Mouse (Mus musculus): ENCODE results near the gene Olfr52. TPM values are rescaled to one million over a fixed set of nuclear protein-coding genes. Genes with fewer than 3 reads are reported as not detected.
"Not testable (repeated sequence)": the region's sequence is repeated elsewhere in the genome, so short reads cannot be mapped to it uniquely, and the experiment has no call there.

The Olfr52 gene
- polyA plus RNA-seq (2015; fragmentation: Nextera tagmentation; extraction: Ambion mirVana) = not detected in 2 replicates

- Histone ChIP-seq H3K4me2 (no peak within 1 kb of the TSS), H3K36me3 (no peaks in the 10 kb centered on the region), H3K9ac (no peak within 1 kb of the TSS), H3K27me3 (no peaks in the 10 kb centered on the region), H3K4me3 (no peak within 1 kb of the TSS), H3K27ac (no peak within 1 kb of the TSS), H3K9me3 (replicated peaks) (no peaks in the 10 kb centered on the region), H3K4me1 (replicated peaks) (no peaks in the 10 kb centered on the region)
- no peak for ATAC-seq (replicated peaks; ENCODE audit: insufficient number of reproducible peaks, insufficient read depth, low FRiP score, low read depth)
Measured at GRCm38 (mm10) chr2:86185583-86185982, at the start of gene Olfr52. TSS of gene Olfr52 (minus strand) at chr2:86185683.

DNA sequence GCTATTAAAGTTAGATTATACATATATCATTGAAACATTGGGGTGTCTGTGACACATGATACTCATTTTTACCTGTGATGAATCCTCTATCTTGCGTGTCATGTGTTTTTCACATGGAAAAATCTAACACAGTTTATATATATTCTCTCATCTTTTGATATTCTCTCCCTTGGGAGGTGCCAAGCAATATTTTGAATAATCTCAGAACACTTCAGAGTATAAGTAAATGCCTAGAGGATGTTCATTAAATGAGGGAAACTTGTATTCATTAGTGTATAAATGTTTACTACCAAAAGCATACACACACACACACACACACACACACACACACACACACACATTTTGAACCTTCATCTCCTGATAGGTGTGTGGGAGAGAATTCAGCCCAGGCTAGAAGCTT, 45.8 kb upstream of the Olfr52 start, which contains the start of gene Olfr1047:
Gene Olfr1047, minus strand, starts transcription at position 101 of the 400 bp plus-strand sequence.
- ATAC-seq (replicated peaks; ENCODE audit: insufficient number of reproducible peaks, insufficient read depth, low FRiP score, low read depth) = no peak

GRCm38 (mm10) chr2:86219214-86219613, 33.7 kb upstream of the Olfr52 start, which contains the start of gene Olfr1046:
TSS of gene Olfr1046 (minus strand) at chr2:86219314.
- no peak within 1 kb of the TSS for H3K27ac ChIP-seq
- H3K4me2 ChIP-seq = no peak within 1 kb of the TSS
- no peak within 1 kb of the TSS for H3K9ac ChIP-seq
- H3K4me3 ChIP-seq = no peak within 1 kb of the TSS
- no peaks in the 10 kb centered on the region for H3K4me1 ChIP-seq (replicated peaks)
- H3K27me3 ChIP-seq = no peaks in the 10 kb centered on the region
- H3K36me3 ChIP-seq = no peaks in the 10 kb centered on the region
- ATAC-seq (replicated peaks; ENCODE audit: insufficient number of reproducible peaks, insufficient read depth, low FRiP score, low read depth) = no peak
- WGBS = 57% methylated on average over 2 of the region's 2 CpGs
- no peaks in the 10 kb centered on the region for H3K9me3 ChIP-seq (replicated peaks)

More for the DNA sequence above, 45.8 kb upstream of the Olfr52 start, which contains the start of gene Olfr1047:
- no peak within 1 kb of the TSS for H3K27ac ChIP-seq
- H3K4me2 ChIP-seq = no peak within 1 kb of the TSS
- 89% methylated on average over 1 of the region's 1 CpGs for WGBS
- H3K4me1 ChIP-seq (replicated peaks) = no peaks in the 10 kb centered on the region
- H3K36me3 ChIP-seq = no peaks in the 10 kb centered on the region
- no peak within 1 kb of the TSS for H3K4me3 ChIP-seq
- no peak within 1 kb of the TSS for H3K9ac ChIP-seq
- no peaks in the 10 kb centered on the region for H3K27me3 ChIP-seq
- H3K9me3 ChIP-seq (replicated peaks) = no peaks in the 10 kb centered on the region

GRCm38 (mm10) chr2:86202909-86203308, 17.4 kb upstream of the Olfr52 start, which contains the start of gene Olfr1045:
TSS of gene Olfr1045 (minus strand) at chr2:86203009.
- H3K4me1 ChIP-seq (replicated peaks) = no peaks in the 10 kb centered on the region
- H3K27ac ChIP-seq = no peak within 1 kb of the TSS
- no peak within 1 kb of the TSS for H3K4me2 ChIP-seq
- H3K9ac ChIP-seq = no peak within 1 kb of the TSS
- no peaks in the 10 kb centered on the region for H3K9me3 ChIP-seq (replicated peaks)
- H3K36me3 ChIP-seq = no peaks in the 10 kb centered on the region
- no peaks in the 10 kb centered on the region for H3K27me3 ChIP-seq
- no peak for ATAC-seq (replicated peaks; ENCODE audit: insufficient number of reproducible peaks, insufficient read depth, low FRiP score, low read depth)
- no peak within 1 kb of the TSS for H3K4me3 ChIP-seq

DNA sequence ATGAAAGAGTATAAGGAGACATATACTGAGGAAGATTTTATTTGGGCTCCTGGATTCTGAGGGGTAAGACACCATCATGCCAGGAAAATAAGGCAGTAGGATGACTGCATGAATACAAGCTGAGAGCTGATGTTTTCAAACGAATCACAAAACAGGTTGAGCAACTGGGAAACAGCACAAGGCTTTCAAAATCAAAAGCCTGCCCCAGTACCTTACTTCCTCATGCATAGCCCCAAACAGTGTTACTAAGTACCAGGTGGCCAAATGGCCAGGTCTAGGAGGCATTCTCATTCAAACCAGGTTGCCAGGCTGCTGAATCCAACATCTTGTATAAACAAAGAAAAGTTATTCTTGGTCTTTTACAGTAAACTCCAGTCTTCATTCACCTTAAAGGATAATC, 10.4 kb upstream of the Olfr52 start:
- Histone ChIP-seq H3K27ac (no peak overlapping the region), H3K4me3 (no peak overlapping the region), H3K27me3 (no peaks in the 10 kb centered on the region), H3K9me3 (replicated peaks) (no peaks in the 10 kb centered on the region), H3K4me2 (no peak overlapping the region), H3K4me1 (replicated peaks) (no peaks in the 10 kb centered on the region), H3K36me3 (no peaks in the 10 kb centered on the region), H3K9ac (no peak overlapping the region)
- no peak for ATAC-seq (replicated peaks; ENCODE audit: insufficient number of reproducible peaks, insufficient read depth, low FRiP score, low read depth)
- 41% methylated on average over 1 of the region's 1 CpGs for WGBS

DNA sequence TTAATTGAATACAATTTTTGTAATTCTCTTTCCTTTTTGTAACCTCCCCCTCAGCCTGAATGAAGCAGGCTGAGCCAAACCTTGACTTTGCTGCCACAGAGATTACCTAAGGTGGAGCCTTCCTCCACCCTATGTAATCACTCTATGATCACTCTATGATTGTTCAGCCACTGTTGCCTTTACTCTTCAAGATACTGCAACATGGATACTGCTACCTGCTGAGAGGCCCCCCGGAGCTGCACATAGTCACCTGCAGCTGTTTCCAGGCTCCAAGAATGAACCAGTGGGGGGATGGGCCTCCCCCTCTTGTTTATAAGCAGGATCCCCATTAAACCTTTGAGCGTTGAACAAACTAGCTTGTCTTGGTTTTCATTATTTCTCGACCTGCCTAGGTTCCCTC, 5.5 kb downstream of the Olfr52 start:
- ATAC-seq (replicated peaks; ENCODE audit: insufficient number of reproducible peaks, insufficient read depth, low FRiP score, low read depth) = no peak
- Histone ChIP-seq H3K4me1 (replicated peaks) (no peaks in the 10 kb centered on the region), H3K27ac (no peak overlapping the region), H3K9ac (no peak overlapping the region), H3K4me3 (no peak overlapping the region), H3K9me3 (replicated peaks) (no peaks in the 10 kb centered on the region), H3K36me3 (no peaks in the 10 kb centered on the region), H3K27me3 (no peaks in the 10 kb centered on the region), H3K4me2 (no peak overlapping the region)
- 77% methylated on average over 3 of the region's 3 CpGs for WGBS

DNA sequence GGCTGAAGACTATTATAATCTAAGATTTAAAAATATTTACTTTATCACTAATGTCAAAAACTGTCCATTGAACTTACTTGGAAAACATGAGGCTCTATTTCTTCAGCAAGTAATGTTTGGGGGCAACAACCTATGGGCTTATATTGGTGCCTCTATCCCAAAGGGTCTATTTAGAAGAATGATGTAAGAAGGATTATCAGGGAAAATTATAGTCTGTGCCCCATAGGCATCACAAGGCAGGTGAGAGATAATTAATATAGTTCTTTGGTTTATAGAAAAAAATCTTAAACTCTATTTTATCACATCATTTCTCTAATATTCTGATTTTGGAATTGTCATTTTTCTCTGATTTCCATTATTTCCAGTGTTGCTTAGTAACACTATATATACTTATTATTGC, 7.8 kb downstream of the Olfr52 start, which contains the start of gene Olfr1044:
Gene Olfr1044, minus strand, starts transcription at position 101 of the 400 bp plus-strand sequence.
- H3K27me3 ChIP-seq = no peaks in the 10 kb centered on the region
- no peak for ATAC-seq (replicated peaks; ENCODE audit: insufficient number of reproducible peaks, insufficient read depth, low FRiP score, low read depth)

DNA sequence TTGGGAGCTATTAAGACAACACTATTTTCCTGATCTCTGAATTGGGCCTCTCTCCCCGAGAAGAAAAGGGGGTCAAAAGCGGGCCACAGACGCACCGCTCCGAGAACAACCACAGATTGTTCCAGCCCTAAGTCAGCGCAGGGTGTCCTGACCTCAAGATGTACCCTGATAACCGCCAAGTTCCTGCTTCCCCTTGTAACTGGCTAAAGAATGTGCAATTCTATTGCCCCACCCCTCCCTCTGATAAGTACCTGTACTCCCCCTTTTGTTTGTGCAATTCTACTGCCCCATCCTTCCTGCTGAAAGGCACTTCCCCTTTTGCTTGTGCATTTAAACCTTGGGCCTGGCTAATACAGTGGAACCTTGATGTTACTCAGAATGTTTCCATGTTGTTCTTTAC, 10.1 kb downstream of the Olfr52 start:
- not testable (repeated sequence) for H3K9ac ChIP-seq; H3K4me2 ChIP-seq; ATAC-seq (replicated peaks; ENCODE audit: insufficient number of reproducible peaks, insufficient read depth, low FRiP score, low read depth); H3K4me3 ChIP-seq; H3K36me3 ChIP-seq; H3K27me3 ChIP-seq; H3K27ac ChIP-seq; H3K9me3 ChIP-seq (replicated peaks); H3K4me1 ChIP-seq (replicated peaks)
- WGBS = 75% methylated on average over 7 of the region's 7 CpGs

More for the DNA sequence above, 7.8 kb downstream of the Olfr52 start, which contains the start of gene Olfr1044:
- Histone ChIP-seq H3K4me3 (no peak within 1 kb of the TSS), H3K9me3 (replicated peaks) (no peaks in the 10 kb centered on the region), H3K4me1 (replicated peaks) (no peaks in the 10 kb centered on the region), H3K9ac (no peak within 1 kb of the TSS), H3K27ac (no peak within 1 kb of the TSS), H3K36me3 (no peaks in the 10 kb centered on the region), H3K4me2 (no peak within 1 kb of the TSS)

- no peak within 1 kb of the TSS for H3K4me2 ChIP-seq
- no peaks in the 10 kb centered on the region for H3K4me1 ChIP-seq (replicated peaks)
- no peak within 1 kb of the TSS for H3K9ac ChIP-seq
- no peaks in the 10 kb centered on the region for H3K27me3 ChIP-seq
- H3K36me3 ChIP-seq = no peaks in the 10 kb centered on the region
- no peaks in the 10 kb centered on the region for H3K9me3 ChIP-seq (replicated peaks)
- H3K27ac ChIP-seq = no peak within 1 kb of the TSS
- ATAC-seq (replicated peaks; ENCODE audit: insufficient number of reproducible peaks, insufficient read depth, low FRiP score, low read depth) = no peak
- 80% methylated on average over 2 of the region's 2 CpGs for WGBS
- no peak within 1 kb of the TSS for H3K4me3 ChIP-seq
Measured at GRCm38 (mm10) chr2:86167422-86167821, 18.1 kb downstream of the Olfr52 start, which contains the start of gene Olfr1043. TSS of gene Olfr1043 (minus strand) at chr2:86167522.

DNA sequence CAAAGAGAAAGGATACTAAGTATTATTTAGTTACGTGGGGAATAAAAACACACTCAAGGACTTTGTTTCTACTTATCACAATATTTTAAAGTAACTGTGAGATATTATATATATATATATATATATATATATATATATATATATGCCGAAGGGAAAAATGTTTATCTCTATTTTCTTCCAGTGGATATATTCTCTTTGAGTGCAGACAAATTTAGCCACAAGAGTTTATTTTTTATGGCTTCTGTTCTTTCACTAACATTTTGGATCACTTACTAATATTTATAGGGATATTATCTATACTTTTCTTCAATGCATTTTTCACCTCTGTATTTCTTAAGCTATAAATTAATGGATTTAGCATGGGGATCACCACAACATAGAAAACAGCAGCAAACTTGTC, 23.7 kb downstream of the Olfr52 start, which contains the start of gene Olfr1042:
Gene Olfr1042, minus strand, starts transcription at position 101 of the 400 bp plus-strand sequence.
- no peaks in the 10 kb centered on the region for H3K9me3 ChIP-seq (replicated peaks)
- H3K36me3 ChIP-seq = no peaks in the 10 kb centered on the region
- H3K27me3 ChIP-seq = no peaks in the 10 kb centered on the region
- WGBS = 77% methylated on average over 2 of the region's 2 CpGs
- H3K4me1 ChIP-seq (replicated peaks) = no peaks in the 10 kb centered on the region
- H3K4me2 ChIP-seq = no peak within 1 kb of the TSS
- H3K9ac ChIP-seq = no peak within 1 kb of the TSS
- H3K27ac ChIP-seq = no peak within 1 kb of the TSS
- no peak within 1 kb of the TSS for H3K4me3 ChIP-seq
- no peak for ATAC-seq (replicated peaks; ENCODE audit: insufficient number of reproducible peaks, insufficient read depth, low FRiP score, low read depth)

- H3K27ac ChIP-seq = no peak within 1 kb of the TSS
- no peaks in the 10 kb centered on the region for H3K27me3 ChIP-seq
- no peaks in the 10 kb centered on the region for H3K36me3 ChIP-seq
- 49% methylated on average over 1 of the region's 1 CpGs for WGBS
- no peaks in the 10 kb centered on the region for H3K4me1 ChIP-seq (replicated peaks)
- H3K4me2 ChIP-seq = no peak within 1 kb of the TSS
- no peak within 1 kb of the TSS for H3K9ac ChIP-seq
- no peak for ATAC-seq (replicated peaks; ENCODE audit: insufficient number of reproducible peaks, insufficient read depth, low FRiP score, low read depth)
- H3K9me3 ChIP-seq (replicated peaks) = no peaks in the 10 kb centered on the region
- no peak within 1 kb of the TSS for H3K4me3 ChIP-seq
Measured at GRCm38 (mm10) chr2:86146632-86147031, 38.9 kb downstream of the Olfr52 start, which contains the start of gene Olfr1040. TSS of gene Olfr1040 (minus strand) at chr2:86146732.

- WGBS = 92% methylated on average over 1 of the region's 1 CpGs
Measured at GRCm38 (mm10) chr2:86135828-86136227, 49.7 kb downstream of the Olfr52 start, which contains the start of gene Olfr1039. TSS of gene Olfr1039 (minus strand) at chr2:86135928.

More at GRCm38 (mm10) chr2:86135828-86136227, 49.7 kb downstream of the Olfr52 start, which contains the start of gene Olfr1039:
- Histone ChIP-seq H3K4me1 (replicated peaks) (no peaks in the 10 kb centered on the region), H3K36me3 (no peaks in the 10 kb centered on the region), H3K4me2 (no peak within 1 kb of the TSS), H3K27me3 (no peaks in the 10 kb centered on the region), H3K9ac (no peak within 1 kb of the TSS), H3K27ac (no peak within 1 kb of the TSS), H3K4me3 (no peak within 1 kb of the TSS), H3K9me3 (replicated peaks) (no peaks in the 10 kb centered on the region)
- ATAC-seq (replicated peaks; ENCODE audit: insufficient number of reproducible peaks, insufficient read depth, low FRiP score, low read depth) = no peak
